Mouse (Mus musculus) gastrocnemius, adult 2 months (tissue): Measurements from ENCODE around the gene Rnf187. TPM values are rescaled to one million over a fixed set of nuclear protein-coding genes. Genes with fewer than 3 reads are reported as not detected.

Experiments used
- DNase-seq: peaks from one replicate; pipeline ENCODE4 v3.0.0; 2022
- H3K27ac ChIP-seq: fragments of 200-600 bp; 2 replicates; pipeline ENCODE4 v1.8.1; 2022; ENCODE audit warnings: mild to moderate bottlenecking
- H3K4me3 ChIP-seq: fragments of 200-600 bp; 2 replicates; pipeline ENCODE4 v1.8.1; 2022; ENCODE audit warnings: mild to moderate bottlenecking, moderate library complexity
- CTCF ChIP-seq: fragments of 200-600 bp; IDR thresholded peaks from 2 replicates; pipeline ENCODE4 v1.8.1; 2022; ENCODE audit warnings: antibody characterized with exemption, mild to moderate bottlenecking, moderate library complexity
- intact Hi-C: fragments of 180-260 bp; cut with DNase I; formaldehyde crosslinking; loops from one replicate; pipeline ENCODE4 v1.15.1; 2025
- total RNA-seq, 2 experiments: library from RNA; stranded (reverse); gene quantifications; 2 replicates each; pipeline ENCODE4 v1.2.3; 2021

Gene Rnf187
- total RNA-seq, 2 experiments from 2014 or later: 95.2 to 101 TPM

- TF ChIP-seq CTCF: peak; percentile 84
- intact Hi-C loops: loop anchor here (1.0 kb wide), 1 partner anchor 27 kb away; no protein-coding TSS in a partner anchor
- Histone ChIP-seq H3K27ac (peak overlapping the region; percentile 76), H3K4me3 (peak overlapping the region; percentile 65)
- peak; percentile 66 for DNase-seq
Observed at GRCm38 (mm10) chr11:58927790-58928651, 10.7 kb downstream of the Rnf187 start.

- no peak for DNase-seq
- no peak for TF ChIP-seq CTCF
- no peak overlapping the region for H3K27ac ChIP-seq
- H3K4me3 ChIP-seq: no peak overlapping the region
- intact Hi-C loops: no loop called here
Observed at GRCm38 (mm10) chr11:58927053-58927452, 11.7 kb downstream of the Rnf187 start.

- intact Hi-C loops: no loop called here
- TF ChIP-seq CTCF: no peak
- DNase-seq: no peak
- no peak overlapping the region for H3K27ac ChIP-seq
- H3K4me3 ChIP-seq: no peak overlapping the region
Observed at GRCm38 (mm10) chr11:58926651-58927050, 12.1 kb downstream of the Rnf187 start.

- Histone ChIP-seq H3K4me3 (no peak overlapping the region), H3K27ac (no peak overlapping the region)
- no peak for DNase-seq
- intact Hi-C loops: no loop called here
- no peak for TF ChIP-seq CTCF
Observed at GRCm38 (mm10) chr11:58922420-58922819, 16.3 kb downstream of the Rnf187 start.

- no peak for DNase-seq
- intact Hi-C loops: no loop called here
- Histone ChIP-seq H3K27ac (no peak overlapping the region), H3K4me3 (no peak overlapping the region)
- no peak for TF ChIP-seq CTCF
Observed at GRCm38 (mm10) chr11:58918759-58919158, 20.0 kb downstream of the Rnf187 start.

- TF ChIP-seq CTCF: no peak
- DNase-seq: no peak
- intact Hi-C loops: no loop called here
Observed at GRCm38 (mm10) chr11:58917745-58918366, 20.9 kb downstream of the Rnf187 start, which contains the start of gene Btnl10. TSS of gene Btnl10 (plus strand) at chr11:58917908.

GRCm38 (mm10) chr11:58916879-58917744, 21.6 kb downstream of the Rnf187 start:
- peak; percentile 63 for TF ChIP-seq CTCF
- Histone ChIP-seq H3K4me3 (no peak overlapping the region), H3K27ac (no peak overlapping the region)
- DNase-seq: peak; percentile 39
- intact Hi-C loops: no loop called here

More at GRCm38 (mm10) chr11:58917745-58918366, 20.9 kb downstream of the Rnf187 start, which contains the start of gene Btnl10:
- Histone ChIP-seq H3K27ac (no peak within 1 kb of the TSS), H3K4me3 (no peak within 1 kb of the TSS)

GRCm38 (mm10) chr11:58914461-58915028, 24.2 kb downstream of the Rnf187 start:
- Histone ChIP-seq H3K27ac (peak overlapping the region; percentile 75), H3K4me3 (peak overlapping the region; percentile 67)
- intact Hi-C loops: no loop called here
- no peak for DNase-seq
- TF ChIP-seq CTCF: peak; percentile 85

GRCm38 (mm10) chr11:58913776-58914175, 24.9 kb downstream of the Rnf187 start:
- Histone ChIP-seq H3K4me3 (no peak overlapping the region), H3K27ac (no peak overlapping the region)
- intact Hi-C loops: no loop called here
- DNase-seq: no peak
- TF ChIP-seq CTCF: no peak

- no peak overlapping the region for H3K4me3 ChIP-seq
- no peak for DNase-seq
- intact Hi-C loops: no loop called here
- TF ChIP-seq CTCF: no peak
- H3K27ac ChIP-seq: peak overlapping the region; percentile 91; the same call in 1 of the 2 replicates
Observed at GRCm38 (mm10) chr11:58904838-58905237, 33.9 kb downstream of the Rnf187 start.

- intact Hi-C loops: no loop called here
Observed at GRCm38 (mm10) chr11:58904410-58904718, 34.4 kb downstream of the Rnf187 start.

More at GRCm38 (mm10) chr11:58904410-58904718, 34.4 kb downstream of the Rnf187 start:
- no peak for DNase-seq
- Histone ChIP-seq H3K27ac (peak overlapping the region; percentile 91), H3K4me3 (peak overlapping the region; percentile 82)
- TF ChIP-seq CTCF: no peak
